Mouse (Mus musculus) neutrophil, adult 65 days (primary cell): ENCODE results near the gene Gm10645. TPM values are rescaled to one million over a fixed set of nuclear protein-coding genes. Genes with fewer than 3 reads are reported as not detected.

Experiments used
- total RNA-seq: library from RNA; stranded (reverse); gene quantifications from 2 replicates; pipeline ENCODE4 v1.2.4, GENCODE M21; 2023

Gm10645 gene
- 0.50 TPM in 1 of 2 replicates, not detected in the other for total RNA-seq

GRCm38 (mm10) chr8:83165931-83166867 is at the start of gene Gm10645:
Gm10645 (minus strand) TSS chr8:83166170.

GRCm38 (mm10) chr8:83165235-83165930 is 587 bp downstream of the Gm10645 start, which contains the start of gene Tbc1d9:
Tbc1d9 (plus strand) TSS chr8:83165352.

Other genes with a start within 250 kb of the Gm10645 start
- 3.6 and 3.9 TPM in 2 replicates for gene Tbc1d9, start 818 bp downstream of the Gm10645 start, total RNA-seq
- gene Ucp1, start 124.2 kb upstream of the Gm10645 start, total RNA-seq: not detected in 2 replicates
- 9.1 and 12.5 TPM in 2 replicates for gene Elmod2, start 166.3 kb upstream of the Gm10645 start, total RNA-seq
- gene Mgat4d, start 182.3 kb upstream of the Gm10645 start, total RNA-seq: not detected in 2 replicates
- gene Clgn, start 223.7 kb upstream of the Gm10645 start, total RNA-seq: not detected in 2 replicates